Mouse (Mus musculus) limb, embryonic 13.5 days (tissue): Measurements from ENCODE around the gene Gm28047. TPM values are rescaled to one million over a fixed set of nuclear protein-coding genes. Genes with fewer than 3 reads are reported as not detected.

Source experiments
- ATAC-seq: fragments of 200-750 bp; cut with Nextera tagmentation; 2 replicates; pipeline ENCODE4 v1.8.0; 2017; ENCODE audit warnings: low read depth, moderate number of reproducible peaks, moderate TSS enrichment; ENCODE audit not compliant: low FRiP score
- H3K27ac ChIP-seq: fragments of 300-500 bp; sonication (generic); 2 replicates; pipeline ENCODE4 v1.5.1; 2015; ENCODE audit warnings: inconsistent platforms, mild to moderate bottlenecking, moderate library complexity
- H3K27me3 ChIP-seq: fragments of 300-500 bp; sonication (generic); 2 replicates; pipeline ENCODE4 v1.6.1; 2015; ENCODE audit warnings: mild to moderate bottlenecking, inconsistent platforms
- H3K36me3 ChIP-seq: fragments of 300-500 bp; sonication (generic); 2 replicates; pipeline ENCODE4 v1.6.1; 2015; ENCODE audit warnings: inconsistent platforms, mild to moderate bottlenecking, moderate library complexity
- H3K4me1 ChIP-seq: fragments of 300-500 bp; sonication (generic); 2 replicates; pipeline ENCODE4 v1.6.1; 2015; ENCODE audit warnings: inconsistent platforms
- H3K4me2 ChIP-seq: fragments of 300-500 bp; sonication (generic); replicated peaks from 2 replicates; pipeline ENCODE4 v1.6.1; 2015; ENCODE audit warnings: inconsistent platforms, mild to moderate bottlenecking, moderate library complexity
- H3K4me3 ChIP-seq: fragments of 300-500 bp; sonication (generic); 2 replicates; pipeline ENCODE4 v1.5.1; 2015; ENCODE audit warnings: moderate library complexity, mild to moderate bottlenecking, inconsistent platforms
- H3K9ac ChIP-seq: fragments of 300-500 bp; sonication (generic); 2 replicates; pipeline ENCODE4 v1.6.1; 2015; ENCODE audit warnings: mild to moderate bottlenecking, inconsistent platforms
- H3K9me3 ChIP-seq: fragments of 300-500 bp; sonication (generic); 2 replicates; pipeline ENCODE4 v1.6.1; 2016; ENCODE audit warnings: inconsistent platforms
- WGBS: fragments of 180-500 bp; shearing (Covaris S2); methylation state at CpG from one replicate; pipeline ENCODE4 v1.1.7; 2015; 5-methylcytosine and 5-hydroxymethylcytosine counted together
- polyA plus RNA-seq: library from polyadenylated mRNA; unstranded; fragments of >200 nt; fragmentation: Nextera tagmentation; extraction: Ambion mirVana; gene quantifications from 2 replicates; pipeline ENCODE4 v1.2.1, GENCODE M21; 2015

The Gm28047 gene
- polyA plus RNA-seq, 1 experiment from 2014 or later, result not detected

GRCm38 (mm10) chr15:102576972-102577371, 47.9 kb downstream of the Gm28047 start:
- H3K27ac ChIP-seq, result no peak overlapping the region; the same call in 1 of the 2 replicates
- H3K9ac ChIP-seq, result no peak overlapping the region
- no peaks in the 10 kb centered on the region for H3K9me3 ChIP-seq
- no peak overlapping the region for H3K4me3 ChIP-seq
- no peak for ATAC-seq
- no peaks in the 10 kb centered on the region for H3K27me3 ChIP-seq
- H3K36me3 ChIP-seq, result peaks cover 19% of the 10 kb centered on the region; the same call in 1 of the 2 replicates
- peaks cover 5% of the 10 kb centered on the region; the same call in 1 of the 2 replicates for H3K4me1 ChIP-seq
- 71% methylated on average over 1 of the region's 1 CpGs for WGBS
- H3K4me2 ChIP-seq, result no peak overlapping the region

DNA sequence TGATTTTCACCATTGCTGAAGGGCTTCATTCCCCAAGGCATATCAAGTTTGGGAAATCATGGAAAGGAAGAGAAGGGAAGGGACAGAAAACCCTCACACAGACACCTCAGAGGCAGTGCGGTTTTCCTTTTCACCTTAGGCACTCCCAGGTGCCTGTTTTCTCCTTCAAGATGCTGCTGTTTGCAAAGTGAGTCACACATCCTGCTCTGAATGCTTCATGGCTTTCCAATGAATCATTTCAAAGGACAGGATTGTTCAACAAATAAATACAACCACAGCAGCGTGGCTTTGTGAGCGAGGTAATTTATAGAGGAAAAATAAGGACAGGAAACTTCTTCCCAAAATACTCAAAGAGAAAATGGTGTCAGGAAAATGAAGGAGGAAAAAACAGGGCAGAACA, 52.8 kb downstream of the Gm28047 start:
- no peaks in the 10 kb centered on the region for H3K9me3 ChIP-seq
- H3K36me3 ChIP-seq, result peaks cover 9% of the 10 kb centered on the region; the same call in 1 of the 2 replicates
- H3K9ac ChIP-seq, result no peak overlapping the region; the same call in 1 of the 2 replicates
- H3K4me2 ChIP-seq, result no peak overlapping the region
- 77% methylated on average over 3 of the region's 3 CpGs for WGBS
- peaks cover 4% of the 10 kb centered on the region; the same call in 1 of the 2 replicates for H3K4me1 ChIP-seq
- no peaks in the 10 kb centered on the region for H3K27me3 ChIP-seq
- no peak overlapping the region for H3K4me3 ChIP-seq
- no peak for ATAC-seq
- H3K27ac ChIP-seq, result no peak overlapping the region

GRCm38 (mm10) chr15:102567849-102568248, 57.0 kb downstream of the Gm28047 start:
- Histone ChIP-seq H3K9me3 (no peaks in the 10 kb centered on the region), H3K4me1 (0 out of 2 replicates have a peak, but pooled peaks cover 5% of the 10 kb centered on the region), H3K27ac (no peak overlapping the region), H3K27me3 (no peaks in the 10 kb centered on the region), H3K4me2 (no peak overlapping the region), H3K36me3 (peaks cover 9% of the 10 kb centered on the region), H3K4me3 (no peak overlapping the region), H3K9ac (no peak overlapping the region)
- WGBS, result 86% methylated on average over 2 of the region's 2 CpGs
- ATAC-seq, result no peak

GRCm38 (mm10) chr15:102563681-102564080, 61.2 kb downstream of the Gm28047 start:
- H3K9ac ChIP-seq, result no peak overlapping the region
- H3K9me3 ChIP-seq, result no peaks in the 10 kb centered on the region
- 42% methylated on average over 5 of the region's 5 CpGs for WGBS

GRCm38 (mm10) chr15:102563061-102563460, 61.8 kb downstream of the Gm28047 start:
- 51% methylated on average over 3 of the region's 3 CpGs for WGBS
- H3K4me2 ChIP-seq, result no peak overlapping the region
- H3K4me3 ChIP-seq, result no peak overlapping the region
- no peak overlapping the region for H3K27ac ChIP-seq
- no peak for ATAC-seq
- no peaks in the 10 kb centered on the region for H3K9me3 ChIP-seq
- peaks cover 6% of the 10 kb centered on the region; the same call in 1 of the 2 replicates for H3K4me1 ChIP-seq
- H3K9ac ChIP-seq, result no peak overlapping the region
- peaks cover 31% of the 10 kb centered on the region for H3K36me3 ChIP-seq
- no peaks in the 10 kb centered on the region for H3K27me3 ChIP-seq

More at GRCm38 (mm10) chr15:102563681-102564080, 61.2 kb downstream of the Gm28047 start:
- H3K36me3 ChIP-seq, result peaks cover 31% of the 10 kb centered on the region
- H3K4me1 ChIP-seq, result 0 out of 2 replicates have a peak, but pooled peaks cover 2% of the 10 kb centered on the region
- ATAC-seq, result no peak
- no peak overlapping the region for H3K4me3 ChIP-seq
- H3K27me3 ChIP-seq, result no peaks in the 10 kb centered on the region
- no peak overlapping the region for H3K4me2 ChIP-seq
- no peak overlapping the region for H3K27ac ChIP-seq

GRCm38 (mm10) chr15:102562491-102562890, 62.4 kb downstream of the Gm28047 start:
- Histone ChIP-seq H3K27me3 (no peaks in the 10 kb centered on the region), H3K9ac (no peak overlapping the region), H3K36me3 (peaks cover 31% of the 10 kb centered on the region), H3K9me3 (no peaks in the 10 kb centered on the region), H3K4me1 (peaks cover 6% of the 10 kb centered on the region; the same call in 1 of the 2 replicates), H3K27ac (no peak overlapping the region), H3K4me3 (no peak overlapping the region), H3K4me2 (no peak overlapping the region)
- no peak for ATAC-seq
- WGBS, result 89% methylated on average over 1 of the region's 1 CpGs

DNA sequence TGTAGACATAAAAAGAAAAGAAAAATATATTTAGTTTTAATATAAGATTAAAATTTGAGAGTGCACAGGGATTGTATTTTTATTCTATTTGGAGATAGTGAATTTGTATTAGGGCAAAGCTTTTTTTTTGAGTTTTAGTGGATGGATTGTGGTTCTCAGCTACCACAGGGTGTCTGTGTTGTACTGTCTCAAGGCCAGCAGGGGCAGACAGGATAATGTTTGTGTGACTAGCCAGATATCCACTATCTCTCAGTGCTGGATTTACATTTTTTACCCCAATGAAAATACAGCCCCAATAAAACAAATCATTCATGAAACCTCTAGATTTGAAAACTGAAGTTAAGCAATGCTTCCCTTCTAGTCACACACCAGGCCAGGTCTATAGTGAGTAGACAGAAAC, 67.3 kb downstream of the Gm28047 start:
- ATAC-seq, result no peak
- Histone ChIP-seq H3K36me3 (peaks cover 60% of the 10 kb centered on the region), H3K4me2 (no peak overlapping the region), H3K9me3 (no peaks in the 10 kb centered on the region), H3K4me3 (no peak overlapping the region), H3K9ac (no peak overlapping the region), H3K4me1 (peaks cover 4% of the 10 kb centered on the region; the same call in 1 of the 2 replicates), H3K27ac (no peak overlapping the region), H3K27me3 (no peaks in the 10 kb centered on the region)

- no peak for ATAC-seq
- H3K9ac ChIP-seq, result no peak overlapping the region
- H3K4me1 ChIP-seq, result peaks cover 4% of the 10 kb centered on the region; the same call in 1 of the 2 replicates
- 88% methylated on average over 1 of the region's 1 CpGs for WGBS
- no peak overlapping the region for H3K4me3 ChIP-seq
- H3K36me3 ChIP-seq, result peaks cover 68% of the 10 kb centered on the region
- H3K27me3 ChIP-seq, result no peaks in the 10 kb centered on the region
- H3K9me3 ChIP-seq, result no peaks in the 10 kb centered on the region
- H3K4me2 ChIP-seq, result no peak overlapping the region
- no peak overlapping the region for H3K27ac ChIP-seq
Measured at GRCm38 (mm10) chr15:102555581-102555980, 69.3 kb downstream of the Gm28047 start.

DNA sequence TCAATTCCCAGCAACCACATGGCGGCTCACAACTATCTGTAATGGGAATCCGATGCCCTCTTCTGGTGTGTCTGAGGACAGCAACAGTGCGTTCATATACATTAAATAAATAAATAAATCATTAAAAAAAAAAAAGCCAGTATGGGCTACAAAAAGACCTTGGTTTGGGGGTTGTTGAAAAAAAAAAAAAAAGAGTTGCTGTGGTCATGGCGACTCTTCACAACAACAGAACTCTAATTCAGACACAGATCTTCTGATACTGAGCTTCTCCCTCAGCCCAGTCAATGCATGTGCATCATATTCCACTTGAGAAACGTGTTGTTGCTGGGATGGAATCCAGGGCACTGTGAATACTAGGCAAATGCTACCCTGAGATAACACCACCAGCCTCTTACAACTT, 72.3 kb downstream of the Gm28047 start:
- no peak overlapping the region for H3K27ac ChIP-seq
- H3K4me1 ChIP-seq, result no peaks in the 10 kb centered on the region
- H3K9me3 ChIP-seq, result no peaks in the 10 kb centered on the region
- no peak for ATAC-seq
- no peak overlapping the region for H3K4me2 ChIP-seq
- 96% methylated on average over 5 of the region's 5 CpGs for WGBS
- no peak overlapping the region for H3K9ac ChIP-seq
- H3K4me3 ChIP-seq, result no peak overlapping the region
- H3K27me3 ChIP-seq, result no peaks in the 10 kb centered on the region
- H3K36me3 ChIP-seq, result peaks cover 82% of the 10 kb centered on the region

DNA sequence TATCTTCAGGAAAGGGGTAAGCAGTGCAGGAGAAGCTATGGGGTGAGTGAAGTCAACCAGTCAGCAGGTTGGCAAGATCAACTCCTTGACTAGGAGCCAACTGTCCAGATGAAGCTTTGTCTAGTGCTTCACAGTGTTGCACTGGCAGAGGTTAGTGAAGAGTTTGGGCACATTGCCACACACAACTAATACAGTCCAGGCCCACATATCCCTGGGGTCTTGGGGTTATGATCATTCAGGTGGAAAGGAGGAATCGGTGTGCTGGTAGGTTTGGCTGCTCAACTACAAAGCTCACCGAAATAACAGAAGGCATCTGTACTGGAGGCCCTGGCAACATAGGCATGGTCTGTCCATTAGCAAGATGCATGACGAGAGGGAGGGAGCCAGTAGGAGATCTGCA, 77.4 kb downstream of the Gm28047 start:
- Histone ChIP-seq H3K4me1 (no peaks in the 10 kb centered on the region), H3K27ac (no peak overlapping the region), H3K4me2 (no peak overlapping the region), H3K27me3 (no peaks in the 10 kb centered on the region), H3K9ac (no peak overlapping the region), H3K9me3 (no peaks in the 10 kb centered on the region), H3K4me3 (no peak overlapping the region), H3K36me3 (peaks cover 84% of the 10 kb centered on the region)
- WGBS, result 96% methylated on average over 3 of the region's 3 CpGs
- no peak for ATAC-seq

DNA sequence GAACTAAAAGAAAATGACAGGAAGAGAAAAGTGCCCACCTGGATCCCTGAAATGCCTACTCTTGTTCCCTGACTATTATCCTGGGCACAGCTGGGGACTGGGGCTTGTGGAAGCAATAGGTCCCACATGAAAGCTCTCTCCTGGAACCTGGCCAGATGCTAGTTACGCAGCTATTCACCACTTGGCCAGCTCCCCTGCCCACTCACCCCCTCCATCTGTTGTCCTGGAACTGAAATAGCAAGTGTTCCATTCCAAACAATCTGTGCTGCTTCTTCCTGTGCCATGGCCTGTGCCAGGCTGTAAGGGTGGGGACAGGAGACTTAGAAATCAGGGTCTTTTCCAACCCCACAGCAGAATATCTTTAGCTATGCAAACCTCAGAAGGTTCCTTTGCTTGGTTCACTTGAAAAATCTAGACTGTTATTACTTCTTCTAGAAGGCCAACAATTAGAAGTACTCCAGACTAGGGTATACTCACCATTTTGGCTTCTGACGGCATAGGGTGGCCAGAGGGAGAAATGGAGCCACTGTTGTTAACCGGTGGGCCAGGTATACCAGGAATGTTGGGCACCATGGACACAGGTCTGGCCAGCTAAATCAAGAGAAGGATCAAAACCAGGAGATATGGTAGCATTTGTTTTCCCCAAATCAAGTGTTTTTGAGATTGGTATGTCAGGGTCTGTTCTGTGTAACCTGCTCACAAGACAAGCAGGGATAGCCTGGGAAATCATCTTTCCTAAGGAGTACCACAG, 78.0 kb downstream of the Gm28047 start:
- no peaks in the 10 kb centered on the region for H3K9me3 ChIP-seq
- H3K4me2 ChIP-seq, result no peak overlapping the region
- H3K4me3 ChIP-seq, result no peak overlapping the region
- no peak overlapping the region for H3K9ac ChIP-seq
- H3K36me3 ChIP-seq, result peaks cover 84% of the 10 kb centered on the region
- H3K27ac ChIP-seq, result peak overlapping the region; percentile 17; the same call in 1 of the 2 replicates
- no peaks in the 10 kb centered on the region for H3K4me1 ChIP-seq
- 79% methylated on average over 3 of the region's 3 CpGs for WGBS
- no peak for ATAC-seq
- H3K27me3 ChIP-seq, result no peaks in the 10 kb centered on the region

DNA sequence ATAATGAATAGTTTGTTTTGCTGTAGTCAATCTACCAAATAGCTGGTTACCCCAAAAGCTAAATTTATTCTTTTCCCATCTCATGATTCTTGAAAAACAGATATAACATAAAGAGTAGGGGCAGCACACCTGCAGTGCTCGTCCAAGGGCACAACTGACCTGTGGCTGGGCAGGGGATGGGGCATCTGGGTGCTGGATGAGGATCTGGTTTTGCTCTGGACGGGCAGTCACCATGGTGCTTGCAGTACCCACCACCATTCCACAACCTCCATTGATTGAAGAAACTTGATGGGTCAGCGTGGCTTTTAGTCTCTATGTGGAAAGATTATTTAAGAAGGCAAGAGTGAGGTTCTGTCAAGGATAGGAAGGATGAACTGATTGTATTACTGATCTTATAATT, 78.6 kb downstream of the Gm28047 start:
- no peaks in the 10 kb centered on the region for H3K27me3 ChIP-seq
- H3K9me3 ChIP-seq, result no peaks in the 10 kb centered on the region
- no peak overlapping the region for H3K4me3 ChIP-seq
- no peak overlapping the region for H3K4me2 ChIP-seq
- H3K4me1 ChIP-seq, result no peaks in the 10 kb centered on the region
- H3K9ac ChIP-seq, result no peak overlapping the region
- ATAC-seq, result no peak
- no peak overlapping the region for H3K27ac ChIP-seq
- H3K36me3 ChIP-seq, result peaks cover 82% of the 10 kb centered on the region
- WGBS, result 93% methylated on average over 3 of the region's 3 CpGs
